Comparison of ENCODE assay signal across 1 mouse cellular context in genomic region chr11:104543337-104543736, GRCm38 (mm10).
TF ChIP-seq lines count a peak whose summit lies in the region.

No protein-coding gene starts in this region.

TF ChIP-seq in MEL, 35 proteins besides CTCF, POLR2A, EP300 and RAD21 (continued from another document):
- peak; percentile 94 for TF ChIP-seq MXI1 (IDR thresholded peaks at IDR 0.05; ENCODE audit: low read depth, low read length)
